Mouse (Mus musculus) E14TG2a.4 (cell line): Measurements from ENCODE around the gene Dnttip2.

Experiments used
- CTCF ChIP-seq: conservative IDR thresholded peaks from 2 replicates; pipeline ENCODE4 v1.5.1; 2014; ENCODE audit warnings: low read length
- NANOG ChIP-seq: IDR thresholded peaks from 2 replicates; pipeline ENCODE4 v1.6.1; 2014; ENCODE audit warnings: borderline replicate concordance, low read length, mixed read lengths

- TF ChIP-seq CTCF (no peak), NANOG (no peak)
Measured at GRCm38 (mm10) chr3:122273407-122274240, 564 bp upstream of the Dnttip2 start.
